Mouse (Mus musculus) neural tube, embryonic 14.5 days (tissue): ENCODE results near the gene Vmn2r9. TPM values are rescaled to one million over a fixed set of nuclear protein-coding genes. Genes with fewer than 3 reads are reported as not detected.
"Not testable (repeated sequence)": the region's sequence is repeated elsewhere in the genome, so short reads cannot be mapped to it uniquely, and the experiment has no call there.

ENCODE experiments used
- ATAC-seq: fragments of 200-750 bp; cut with Nextera tagmentation; 2 replicates; pipeline ENCODE4 v1.8.0; 2017; ENCODE audit warnings: low read depth, mild to moderate bottlenecking, moderate TSS enrichment, moderate library complexity
- H3K27ac ChIP-seq: fragments of 300-500 bp; sonication (generic); 2 replicates; pipeline ENCODE4 v1.5.1; 2014; ENCODE audit warnings: low read depth, mild to moderate bottlenecking, control low read depth, low read length, moderate library complexity, mixed read lengths
- H3K27me3 ChIP-seq: fragments of 300-500 bp; sonication (generic); 2 replicates; pipeline ENCODE4 v1.6.1; 2014; ENCODE audit warnings: low read length; ENCODE audit not compliant: control insufficient read depth, insufficient read depth
- H3K36me3 ChIP-seq: fragments of 300-500 bp; sonication (generic); 2 replicates; pipeline ENCODE4 v1.6.1; 2014; ENCODE audit warnings: low read length, mixed read lengths; ENCODE audit not compliant: control insufficient read depth, insufficient read depth
- H3K4me1 ChIP-seq: fragments of 300-500 bp; sonication (generic); 2 replicates; pipeline ENCODE4 v1.6.1; 2014; ENCODE audit warnings: low read length; ENCODE audit not compliant: control insufficient read depth, insufficient read depth
- H3K4me2 ChIP-seq: fragments of 300-500 bp; sonication (generic); 2 replicates; pipeline ENCODE4 v1.6.1; 2014; ENCODE audit warnings: mild to moderate bottlenecking, low read depth, low read length, control low read depth
- H3K4me3 ChIP-seq: fragments of 300-500 bp; sonication (generic); 2 replicates; pipeline ENCODE4 v1.5.1; 2014; ENCODE audit warnings: low read depth, low read length, control low read depth, mixed read lengths
- H3K9ac ChIP-seq: fragments of 300-500 bp; sonication (generic); replicated peaks from 2 replicates; pipeline ENCODE4 v1.6.1; 2014; ENCODE audit warnings: low read depth, mild to moderate bottlenecking, control low read depth, low read length, mixed read lengths
- H3K9me3 ChIP-seq: fragments of 300-500 bp; sonication (generic); 2 replicates; pipeline ENCODE4 v1.6.1; 2016; ENCODE audit warnings: low read length; ENCODE audit not compliant: control insufficient read depth
- WGBS: fragments of 180-500 bp; shearing (Covaris S2); extraction: QIAGEN DNeasy Blood & Tissue Kit; methylation state at CpG from one replicate; pipeline ENCODE4 v1.1.7; 2014; 5-methylcytosine and 5-hydroxymethylcytosine counted together
- polyA plus RNA-seq: library from polyadenylated mRNA; unstranded; fragments of >200 nt; fragmentation: Nextera tagmentation; extraction: Ambion mirVana; gene quantifications from 2 replicates; pipeline ENCODE4 v1.2.1, GENCODE M21; 2014

Gene Vmn2r9
- polyA plus RNA-seq, result not detected in 2 replicates

GRCm38 (mm10) chr5:108852501-108852900 is at the start of gene Vmn2r9:
Gene Vmn2r9 (minus strand): TSS chr5:108852601.
- not testable (repeated sequence) for H3K4me3 ChIP-seq, ATAC-seq, H3K27me3 ChIP-seq, H3K4me1 ChIP-seq, H3K9ac ChIP-seq, H3K36me3 ChIP-seq, H3K9me3 ChIP-seq, H3K4me2 ChIP-seq, H3K27ac ChIP-seq
- 72% methylated on average over 1 of the region's 1 CpGs for WGBS

- not testable (repeated sequence) for H3K4me2 ChIP-seq, ATAC-seq, H3K4me3 ChIP-seq, H3K4me1 ChIP-seq, H3K27me3 ChIP-seq, H3K27ac ChIP-seq, H3K9ac ChIP-seq, H3K36me3 ChIP-seq, H3K9me3 ChIP-seq
- 12% methylated on average over 1 of the region's 1 CpGs for WGBS
These were observed 14.3 kb upstream of the Vmn2r9 start for GRCm38 (mm10) chr5:108866746-108867145.

GRCm38 (mm10) chr5:108849466-108849865 is 2.9 kb downstream of the Vmn2r9 start:
- ATAC-seq, result no peak
- Histone ChIP-seq H3K9me3 (no peaks in the 10 kb centered on the region), H3K4me2 (no peak overlapping the region), H3K27ac (no peak overlapping the region), H3K27me3 (no peaks in the 10 kb centered on the region), H3K36me3 (no peaks in the 10 kb centered on the region), H3K9ac (no peak overlapping the region), H3K4me3 (no peak overlapping the region), H3K4me1 (no peaks in the 10 kb centered on the region)
- WGBS, result 44% methylated on average over 1 of the region's 1 CpGs

- WGBS, result 73% methylated on average over 1 of the region's 1 CpGs
These were observed 16.2 kb downstream of the Vmn2r9 start for GRCm38 (mm10) chr5:108836156-108836555.

GRCm38 (mm10) chr5:108823276-108823675 is 29.1 kb downstream of the Vmn2r9 start:
- Histone ChIP-seq H3K36me3 (no peaks in the 10 kb centered on the region), H3K4me1 (no peaks in the 10 kb centered on the region), H3K4me2 (no peak overlapping the region), H3K27ac (no peak overlapping the region), H3K4me3 (no peak overlapping the region), H3K9ac (no peak overlapping the region), H3K27me3 (no peaks in the 10 kb centered on the region), H3K9me3 (no peaks in the 10 kb centered on the region)
- no peak for ATAC-seq
- WGBS, result 87% methylated on average over 2 of the region's 2 CpGs

More at GRCm38 (mm10) chr5:108836156-108836555, 16.2 kb downstream of the Vmn2r9 start:
- no peak overlapping the region for H3K9ac ChIP-seq
- no peak overlapping the region for H3K4me3 ChIP-seq
- H3K36me3 ChIP-seq, result no peaks in the 10 kb centered on the region
- H3K27ac ChIP-seq, result no peak overlapping the region
- H3K27me3 ChIP-seq, result no peaks in the 10 kb centered on the region
- no peaks in the 10 kb centered on the region for H3K4me1 ChIP-seq
- H3K9me3 ChIP-seq, result no peaks in the 10 kb centered on the region
- no peak overlapping the region for H3K4me2 ChIP-seq
- no peak for ATAC-seq

- H3K27ac ChIP-seq, H3K4me1 ChIP-seq, H3K4me2 ChIP-seq, H3K36me3 ChIP-seq, H3K9ac ChIP-seq, H3K9me3 ChIP-seq, ATAC-seq, H3K27me3 ChIP-seq, H3K4me3 ChIP-seq: not testable (repeated sequence)
- WGBS, result 86% methylated on average over 2 of the region's 2 CpGs
These were observed 43.7 kb downstream of the Vmn2r9 start, which contains the start of gene Vmn2r8 for GRCm38 (mm10) chr5:108808750-108809149. Gene Vmn2r8 (minus strand): TSS chr5:108808850.

- Histone ChIP-seq H3K36me3 (no peaks in the 10 kb centered on the region), H3K4me2 (no peak overlapping the region), H3K9me3 (no peaks in the 10 kb centered on the region), H3K27me3 (no peaks in the 10 kb centered on the region), H3K9ac (no peak overlapping the region), H3K27ac (no peak overlapping the region), H3K4me3 (no peak overlapping the region), H3K4me1 (no peaks in the 10 kb centered on the region)
- no peak for ATAC-seq
- 66% methylated on average over 1 of the region's 1 CpGs for WGBS
These were observed 48.8 kb downstream of the Vmn2r9 start for GRCm38 (mm10) chr5:108803646-108804045.

- not testable (repeated sequence) for H3K4me1 ChIP-seq, H3K4me3 ChIP-seq, H3K27me3 ChIP-seq, H3K9ac ChIP-seq, H3K36me3 ChIP-seq, H3K4me2 ChIP-seq, ATAC-seq, H3K27ac ChIP-seq, H3K9me3 ChIP-seq
- 66% methylated on average over 2 of the region's 2 CpGs for WGBS
These were observed 57.1 kb downstream of the Vmn2r9 start, which contains the start of gene Tmed11 for GRCm38 (mm10) chr5:108795263-108795662. Gene Tmed11 (minus strand): TSS chr5:108795363.

- not testable (repeated sequence) for H3K27me3 ChIP-seq, H3K9ac ChIP-seq, H3K4me2 ChIP-seq, H3K4me1 ChIP-seq, H3K9me3 ChIP-seq, H3K36me3 ChIP-seq, ATAC-seq, H3K27ac ChIP-seq, H3K4me3 ChIP-seq
- WGBS, result 27% methylated on average over 1 of the region's 1 CpGs
These were observed 62.0 kb downstream of the Vmn2r9 start for GRCm38 (mm10) chr5:108790385-108790784.
